Mouse (Mus musculus): ENCODE measurements at regions not wholly inside any gene's neighbourhood (a gene's known extent, or its start where the extent isn't known, plus 50 kb on each side); places are given as distances from the start of the nearest gene placed in this dataset.

- DNase-seq (ENCODE audit: low spot score in 2 of 2) = no peak
Measured at GRCm38 (mm10) chr14:58502890-58503289, 432.5 kb downstream of the Fgf9 start.

- no peak for DNase-seq (ENCODE audit: low spot score in 2 of 2)
Measured at GRCm38 (mm10) chr14:58500014-58500413, 429.7 kb downstream of the Fgf9 start.

- no peak for DNase-seq (ENCODE audit: low spot score in 2 of 2)
Measured at GRCm38 (mm10) chr14:58499501-58499900, 429.2 kb downstream of the Fgf9 start.

GRCm38 (mm10) chr14:58499071-58499470 is 428.7 kb downstream of the Fgf9 start:
- DNase-seq (ENCODE audit: low spot score in 2 of 2) = no peak

- no peak for DNase-seq (ENCODE audit: low spot score in 2 of 2)
Measured at GRCm38 (mm10) chr14:58496902-58497301, 426.6 kb downstream of the Fgf9 start.

- no peak for DNase-seq (ENCODE audit: low spot score in 2 of 2)
Measured at GRCm38 (mm10) chr14:58494400-58494987, 424.1 kb downstream of the Fgf9 start.

GRCm38 (mm10) chr14:58492118-58492517 is 421.8 kb downstream of the Fgf9 start:
- DNase-seq (ENCODE audit: low spot score in 2 of 2) = no peak

- DNase-seq (ENCODE audit: low spot score in 2 of 2) = no peak
Measured at GRCm38 (mm10) chr14:58488803-58489202, 418.5 kb downstream of the Fgf9 start.

- no peak for DNase-seq (ENCODE audit: low spot score in 2 of 2)
Measured at GRCm38 (mm10) chr14:58487836-58488235, 417.5 kb downstream of the Fgf9 start.

GRCm38 (mm10) chr14:58480454-58480853 is 410.1 kb downstream of the Fgf9 start:
- no peak for DNase-seq (ENCODE audit: low spot score in 2 of 2)

GRCm38 (mm10) chr14:58470678-58471077 is 400.3 kb downstream of the Fgf9 start:
- DNase-seq (ENCODE audit: low spot score in 2 of 2) = no peak

GRCm38 (mm10) chr14:58468451-58468850 is 398.1 kb downstream of the Fgf9 start:
- no peak for DNase-seq (ENCODE audit: low spot score in 2 of 2)

- no peak for DNase-seq (ENCODE audit: low spot score in 2 of 2)
Measured at GRCm38 (mm10) chr14:58467856-58468255, 397.5 kb downstream of the Fgf9 start.

GRCm38 (mm10) chr14:58446776-58447354 is 376.5 kb downstream of the Fgf9 start:
- no peak for DNase-seq (ENCODE audit: low spot score in 2 of 2)

GRCm38 (mm10) chr14:58444496-58444895 is 374.1 kb downstream of the Fgf9 start:
- no peak for DNase-seq (ENCODE audit: low spot score in 2 of 2)

GRCm38 (mm10) chr14:58442501-58442900 is 372.2 kb downstream of the Fgf9 start:
- DNase-seq (ENCODE audit: low spot score in 2 of 2) = no peak

GRCm38 (mm10) chr14:58439963-58440362 is 369.6 kb downstream of the Fgf9 start:
- no peak for DNase-seq (ENCODE audit: low spot score in 2 of 2)

GRCm38 (mm10) chr14:58436096-58436495 is 365.7 kb downstream of the Fgf9 start:
- no peak for DNase-seq (ENCODE audit: low spot score in 2 of 2)

- no peak for DNase-seq (ENCODE audit: low spot score in 2 of 2)
Measured at GRCm38 (mm10) chr14:58426472-58426871, 356.1 kb downstream of the Fgf9 start.

- DNase-seq (ENCODE audit: low spot score in 2 of 2) = no peak
Measured at GRCm38 (mm10) chr14:58421904-58422303, 351.6 kb downstream of the Fgf9 start.

- no peak for DNase-seq (ENCODE audit: low spot score in 2 of 2)
Measured at GRCm38 (mm10) chr14:58417545-58417944, 347.2 kb downstream of the Fgf9 start.

GRCm38 (mm10) chr14:58392055-58392726 is 321.8 kb downstream of the Fgf9 start:
- no peak for DNase-seq (ENCODE audit: low spot score in 2 of 2)

GRCm38 (mm10) chr14:58390741-58391140 is 320.4 kb downstream of the Fgf9 start:
- DNase-seq (ENCODE audit: low spot score in 2 of 2) = no peak
